Mouse (Mus musculus) CH12.LX (cell line): ENCODE measurements at regions not wholly inside any gene's neighbourhood (a gene's known extent, or its start where the extent isn't known, plus 50 kb on each side); places are given as distances from the start of the nearest gene placed in this dataset.

Experiments used
- DNase-seq: peaks from one replicate; pipeline ENCODE4 v3.0.0-alpha.2; 2013; ENCODE audit errors: extremely low read depth
- H3K27ac ChIP-seq: 2 replicates; pipeline ENCODE4 v1.5.1; 2012; ENCODE audit warnings: low read depth, mild to moderate bottlenecking, control low read depth, moderate library complexity; ENCODE audit not compliant: insufficient read depth
- H3K27me3 ChIP-seq: replicated peaks from 2 replicates; pipeline ENCODE3; 2012; ENCODE audit warnings: inconsistent platforms
- H3K36me3 ChIP-seq, 2 experiments: replicated peaks in 1 of 2; 2 replicates each; pipeline versions ENCODE3 to v1.6.1; 2012; ENCODE audit warnings: inconsistent platforms in 1 of 2, low read length in 1 of 2, mild to moderate bottlenecking in 1 of 2, mixed read lengths in 1 of 2, moderate library complexity in 1 of 2; ENCODE audit not compliant: control insufficient read depth in 1 of 2, insufficient read depth in 1 of 2
- H3K4me1 ChIP-seq, 2 experiments: 2 replicates each; pipeline ENCODE4 v1.6.1; 2012; ENCODE audit warnings: inconsistent platforms in 1 of 2, moderate library complexity in 1 of 2; ENCODE audit not compliant: insufficient read depth in 2 of 2, control insufficient read depth in 1 of 2
- H3K4me2 ChIP-seq: 2 replicates; pipeline ENCODE4 v1.6.1; 2012; ENCODE audit warnings: low read depth, mild to moderate bottlenecking, control low read depth; ENCODE audit not compliant: poor library complexity, insufficient read depth, severe bottlenecking
- H3K4me3 ChIP-seq, 3 experiments: fragments of 150-350 bp in 1 of 3; sonication (generic) in 1 of 3; replicated peaks in 1 of 3; 2 replicates each; pipeline versions ENCODE3 to v1.5.1; 2011 to 2012; ENCODE audit warnings: low read depth in 2 of 3, low read length in 2 of 3, mild to moderate bottlenecking in 2 of 3, moderate library complexity in 2 of 3, control low read depth in 1 of 3, improper control_type of control experiment in 1 of 3, inconsistent platforms in 1 of 3, mixed read lengths in 1 of 3; ENCODE audit not compliant: poor library complexity in 1 of 3
- H3K79me2 ChIP-seq: replicated peaks from 2 replicates; pipeline ENCODE4 v1.6.1; 2012; ENCODE audit warnings: mild to moderate bottlenecking, moderate library complexity; ENCODE audit not compliant: control insufficient read depth, poor library complexity, insufficient read depth, severe bottlenecking; ENCODE audit errors: extremely low read depth
- H3K9ac ChIP-seq: 2 replicates; pipeline ENCODE4 v1.6.1; 2012; ENCODE audit warnings: low read depth, mild to moderate bottlenecking, control low read depth, moderate library complexity; ENCODE audit not compliant: insufficient read depth
- H3K9me3 ChIP-seq: replicated peaks from 2 replicates; pipeline ENCODE3; 2012; ENCODE audit warnings: low read length, inconsistent platforms, mixed read lengths
- CTCF ChIP-seq, 2 experiments: IDR thresholded peaks in 1 of 2; conservative IDR thresholded peaks in 1 of 2; 2 replicates each; pipeline ENCODE4 v1.5.1; 2011 to 2012; ENCODE audit warnings: low read depth in 2 of 2, low read length in 2 of 2, improper control_type of control experiment in 1 of 2, inconsistent platforms in 1 of 2, mild to moderate bottlenecking in 1 of 2, moderate library complexity in 1 of 2
- HCFC1 ChIP-seq: IDR thresholded peaks from 2 replicates; pipeline ENCODE4 v1.6.1; 2012; ENCODE audit warnings: low read depth, mild to moderate bottlenecking, inconsistent platforms, low read length, improper control_type of control experiment
- IRF4 ChIP-seq: IDR thresholded peaks from 2 replicates; pipeline ENCODE4 v1.6.1; 2014; ENCODE audit warnings: low read depth, mild to moderate bottlenecking, inconsistent platforms, low read length, improper control_type of control experiment
- MXI1 ChIP-seq: IDR thresholded peaks from 2 replicates; pipeline ENCODE4 v1.6.1; 2011; ENCODE audit warnings: mild to moderate bottlenecking, low read depth, low read length, improper control_type of control experiment
- PAX5 ChIP-seq: IDR thresholded peaks from 2 replicates; pipeline ENCODE4 v1.6.1; 2012; ENCODE audit warnings: low read length, inconsistent platforms, mixed read lengths
- POLR2A ChIP-seq: IDR thresholded peaks from 2 replicates; pipeline ENCODE4 v1.6.1; 2011; ENCODE audit warnings: low read depth, mild to moderate bottlenecking, improper control_type of control experiment, low read length
- SIN3A ChIP-seq: IDR thresholded peaks from 2 replicates; pipeline ENCODE4 v1.6.1; 2012; ENCODE audit warnings: low read length, improper control_type of control experiment, inconsistent platforms
- SMC3 ChIP-seq: IDR thresholded peaks from 2 replicates; pipeline ENCODE4 v1.6.1; 2011; ENCODE audit warnings: low read depth, low read length, improper control_type of control experiment
- UBTF ChIP-seq: IDR thresholded peaks from 2 replicates; pipeline ENCODE4 v1.6.1; 2012; ENCODE audit warnings: low read depth, mild to moderate bottlenecking, inconsistent platforms, low read length, improper control_type of control experiment, moderate library complexity
- ZMIZ1 ChIP-seq: IDR thresholded peaks from 2 replicates; pipeline ENCODE4 v1.6.1; 2012; ENCODE audit warnings: low read depth, mild to moderate bottlenecking, inconsistent platforms, low read length, improper control_type of control experiment
- ZNF384 ChIP-seq: IDR thresholded peaks from 2 replicates; pipeline ENCODE4 v1.6.1; 2012; ENCODE audit warnings: low read depth, low read length, improper control_type of control experiment, inconsistent platforms
- dilution Hi-C: fragments of 300-500 bp; cut with MboI; formaldehyde crosslinking; loops from 2 replicates; pipeline ENCODE4 v1.14.3; 2020; ENCODE audit warnings: low sequenced_read_pairs; ENCODE audit not compliant: extremely low pct_unique_long_range_greater_than_20kb, extremely low pct_ligation_motif_present
- in situ Hi-C: fragments of 300-500 bp; cut with MboI; formaldehyde crosslinking; loops from 3 replicates; pipeline ENCODE4 v1.14.3; 2019; ENCODE audit warnings: low sequenced_read_pairs, low pct_ligation_motif_present, low pct_unique_long_range_greater_than_20kb, mixed read lengths

- dilution Hi-C loops: no loop called here
- Histone ChIP-seq H3K36me3 (no peaks in the 10 kb centered on the region), H3K4me1 (no peaks in the 10 kb centered on the region)
Observed at GRCm38 (mm10) chr5:116934151-116934550, 181.8 kb downstream of the Suds3 start.

GRCm38 (mm10) chr5:116933105-116933504 lies 182.8 kb downstream of the Suds3 start:
- H3K27me3 ChIP-seq: no peaks in the 10 kb centered on the region
- no peak overlapping the region for H3K27ac ChIP-seq
- H3K36me3 ChIP-seq: no peaks in the 10 kb centered on the region
- no peak for DNase-seq
- no peak overlapping the region for H3K4me2 ChIP-seq
- no peak overlapping the region for H3K9ac ChIP-seq
- dilution Hi-C loops: no loop called here
- in situ Hi-C loops: no loop called here
- TF ChIP-seq PAX5 (no peak), CTCF (conservative IDR thresholded peaks at IDR 0.05 in 1 of 2, IDR thresholded peaks at IDR 0.05 in 1 of 2; ENCODE audit: low read depth in 2 of 2, low read length in 2 of 2) (0 out of 4 replicates have a peak, but pooled peaks of 1 of the 2 experiments have one; percentile 1)
- H3K79me2 ChIP-seq: no peaks in the 10 kb centered on the region
- no peak overlapping the region for H3K4me3 ChIP-seq
- peaks cover 74% of the 10 kb centered on the region for H3K9me3 ChIP-seq
- no peaks in the 10 kb centered on the region for H3K4me1 ChIP-seq

More at GRCm38 (mm10) chr5:116934151-116934550, 181.8 kb downstream of the Suds3 start:
- TF ChIP-seq MXI1: no peak
- no peak for TF ChIP-seq HCFC1
- in situ Hi-C loops: no loop called here
- Histone ChIP-seq H3K27me3 (no peaks in the 10 kb centered on the region), H3K4me2 (no peak overlapping the region), H3K9me3 (peaks cover 73% of the 10 kb centered on the region), H3K79me2 (no peaks in the 10 kb centered on the region), H3K27ac (no peak overlapping the region), H3K4me3 (no peak overlapping the region), H3K9ac (no peak overlapping the region)
- no peak for DNase-seq

- no peak for TF ChIP-seq SMC3
- H3K4me1 ChIP-seq: no peaks in the 10 kb centered on the region
- no peaks in the 10 kb centered on the region for H3K36me3 ChIP-seq
- no peaks in the 10 kb centered on the region for H3K79me2 ChIP-seq
- H3K4me3 ChIP-seq: no peak overlapping the region
- in situ Hi-C loops (no loop called here), dilution Hi-C loops (no loop called here)
- H3K27me3 ChIP-seq: no peaks in the 10 kb centered on the region
- no peak overlapping the region for H3K9ac ChIP-seq
- no peak overlapping the region for H3K27ac ChIP-seq
- DNase-seq: no peak
- no peak overlapping the region for H3K4me2 ChIP-seq
- peaks cover 78% of the 10 kb centered on the region for H3K9me3 ChIP-seq
Observed at GRCm38 (mm10) chr5:116923761-116924160, 192.2 kb downstream of the Suds3 start.

- Histone ChIP-seq H3K27me3 (no peaks in the 10 kb centered on the region), H3K4me1 (no peaks in the 10 kb centered on the region), H3K27ac (no peak overlapping the region), H3K9ac (no peak overlapping the region), H3K9me3 (peaks cover 82% of the 10 kb centered on the region), H3K4me2 (no peak overlapping the region), H3K4me3 (no peak overlapping the region), H3K36me3 (no peaks in the 10 kb centered on the region), H3K79me2 (no peaks in the 10 kb centered on the region)
- in situ Hi-C loops (no loop called here), dilution Hi-C loops (no loop called here)
- DNase-seq: no peak
- TF ChIP-seq POLR2A: no peak
- TF ChIP-seq ZNF384: no peak
- TF ChIP-seq SMC3: no peak
- TF ChIP-seq IRF4: no peak
- no peak for TF ChIP-seq SIN3A
- TF ChIP-seq ZMIZ1: no peak
- TF ChIP-seq UBTF: no peak
Observed at GRCm38 (mm10) chr5:116922059-116922671, 193.7 kb downstream of the Suds3 start.
